Mouse (Mus musculus) embryonic facial prominence, embryonic 12.5 days (tissue): ENCODE results near the gene Pld4. TPM values are rescaled to one million over a fixed set of nuclear protein-coding genes. Genes with fewer than 3 reads are reported as not detected.

ENCODE experiments used
- ATAC-seq: fragments of 200-750 bp; cut with Nextera tagmentation; 2 replicates; pipeline ENCODE4 v1.8.0; 2017; ENCODE audit not compliant: insufficient number of reproducible peaks, insufficient read depth, low FRiP score, low TSS enrichment
- H3K27ac ChIP-seq: fragments of 300-500 bp; sonication (generic); 2 replicates; pipeline ENCODE4 v1.5.1; 2016; ENCODE audit warnings: mild to moderate bottlenecking
- H3K27me3 ChIP-seq: fragments of 300-500 bp; sonication (generic); 2 replicates; pipeline ENCODE4 v1.6.1; 2016; ENCODE audit warnings: mild to moderate bottlenecking, moderate library complexity
- H3K36me3 ChIP-seq: fragments of 300-500 bp; sonication (generic); 2 replicates; pipeline ENCODE4 v1.6.1; 2016; ENCODE audit warnings: mild to moderate bottlenecking
- H3K4me1 ChIP-seq: fragments of 300-500 bp; sonication (generic); 2 replicates; pipeline ENCODE4 v1.6.1; 2016
- H3K4me2 ChIP-seq: fragments of 300-500 bp; sonication (generic); replicated peaks from 2 replicates; pipeline ENCODE4 v1.6.1; 2016; ENCODE audit warnings: mild to moderate bottlenecking, moderate library complexity
- H3K4me3 ChIP-seq: fragments of 300-500 bp; sonication (generic); 2 replicates; pipeline ENCODE4 v1.5.1; 2016; ENCODE audit warnings: mild to moderate bottlenecking
- H3K9ac ChIP-seq: fragments of 300-500 bp; sonication (generic); 2 replicates; pipeline ENCODE4 v1.6.1; 2016; ENCODE audit warnings: mild to moderate bottlenecking, moderate library complexity
- H3K9me3 ChIP-seq: fragments of 300-500 bp; sonication (generic); 2 replicates; pipeline ENCODE4 v1.6.1; 2016; ENCODE audit warnings: mild to moderate bottlenecking, moderate library complexity
- WGBS: fragments of 180-500 bp; shearing (Covaris S2); methylation state at CpG from one replicate; pipeline ENCODE4 v1.1.7; 2016; 5-methylcytosine and 5-hydroxymethylcytosine counted together
- polyA plus RNA-seq: library from polyadenylated mRNA; unstranded; fragments of >200 nt; fragmentation: Nextera tagmentation; extraction: Ambion mirVana; gene quantifications from 2 replicates; pipeline ENCODE4 v1.2.1, GENCODE M21; 2016

The Pld4 gene
- polyA plus RNA-seq, 1 experiment from 2014 or later, result 4.9 TPM

DNA sequence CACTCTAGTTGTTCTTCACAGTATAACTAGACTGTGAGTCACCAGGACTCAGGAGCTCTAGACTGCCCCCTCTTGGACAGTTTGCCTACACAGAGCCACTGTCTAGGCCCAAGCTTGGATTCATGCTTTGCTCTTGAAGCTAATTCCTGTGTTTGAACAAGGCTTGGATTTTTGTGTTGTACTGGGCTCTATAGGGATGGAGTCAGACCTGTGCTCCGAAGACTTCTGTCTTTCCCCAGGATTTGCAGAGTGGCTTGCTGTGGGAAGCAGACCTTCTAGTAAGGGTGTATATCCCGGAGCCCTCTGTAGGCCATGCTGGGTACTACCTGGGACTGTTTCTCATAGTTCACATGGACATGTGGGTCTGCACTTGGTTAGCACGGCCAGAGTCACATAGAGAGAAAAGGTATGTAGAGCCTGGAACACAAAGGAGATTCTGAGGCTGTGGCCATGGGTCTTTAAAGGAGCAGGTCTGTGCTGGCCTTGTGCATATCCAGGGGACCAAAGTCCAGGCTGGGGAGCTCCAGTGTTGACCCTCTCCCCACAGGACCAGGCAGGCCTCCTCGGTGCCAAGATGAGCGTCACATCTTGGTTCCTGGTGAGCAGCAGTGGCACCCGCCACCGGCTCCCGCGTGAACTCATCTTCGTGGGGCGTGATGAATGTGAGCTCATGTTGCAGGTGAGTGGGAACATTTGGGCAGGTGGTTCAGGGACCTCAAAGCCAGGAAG is 36.2 kb upstream of the Pld4 start:
- 0 out of 2 replicates have a peak overlapping the region, but pooled peaks have one; percentile 1 for H3K4me3 ChIP-seq
- WGBS, result 76% methylated on average over 11 of the region's 11 CpGs
- no peak overlapping the region for H3K27ac ChIP-seq
- H3K9ac ChIP-seq, result no peak overlapping the region
- H3K4me2 ChIP-seq, result no peak overlapping the region
- ATAC-seq, result no peak
- peaks cover 39% of the 10 kb centered on the region for H3K27me3 ChIP-seq
- H3K4me1 ChIP-seq, result peaks cover 18% of the 10 kb centered on the region
- H3K36me3 ChIP-seq, result 0 out of 2 replicates have a peak, but pooled peaks cover 12% of the 10 kb centered on the region
- no peaks in the 10 kb centered on the region for H3K9me3 ChIP-seq

DNA sequence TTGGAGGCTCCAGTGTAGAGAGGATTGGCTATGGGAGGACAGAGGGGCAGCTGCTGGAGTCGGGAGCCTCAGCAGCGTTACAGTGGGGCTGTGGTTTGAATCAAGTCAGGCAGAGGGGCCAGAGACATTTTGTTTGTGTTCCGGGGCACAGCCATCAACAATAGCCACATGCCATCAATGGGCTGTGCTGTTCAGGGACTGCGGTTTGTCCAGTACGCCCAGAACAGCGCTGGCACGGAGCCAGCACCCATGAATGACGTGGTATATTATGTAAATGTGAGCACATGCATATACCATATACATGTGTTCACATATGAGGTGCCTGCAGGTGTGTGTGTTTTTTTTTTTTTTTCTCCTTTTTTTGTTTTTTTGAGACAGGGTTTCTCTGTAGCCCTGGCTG is 32.7 kb upstream of the Pld4 start:
- H3K27ac ChIP-seq, result no peak overlapping the region
- no peak for ATAC-seq
- peaks cover 15% of the 10 kb centered on the region for H3K27me3 ChIP-seq
- H3K9me3 ChIP-seq, result no peaks in the 10 kb centered on the region
- 86% methylated on average over 8 of the region's 8 CpGs for WGBS
- peaks cover 36% of the 10 kb centered on the region for H3K36me3 ChIP-seq
- no peak overlapping the region for H3K4me2 ChIP-seq
- no peak overlapping the region for H3K9ac ChIP-seq
- H3K4me1 ChIP-seq, result peaks cover 8% of the 10 kb centered on the region
- no peak overlapping the region for H3K4me3 ChIP-seq

DNA sequence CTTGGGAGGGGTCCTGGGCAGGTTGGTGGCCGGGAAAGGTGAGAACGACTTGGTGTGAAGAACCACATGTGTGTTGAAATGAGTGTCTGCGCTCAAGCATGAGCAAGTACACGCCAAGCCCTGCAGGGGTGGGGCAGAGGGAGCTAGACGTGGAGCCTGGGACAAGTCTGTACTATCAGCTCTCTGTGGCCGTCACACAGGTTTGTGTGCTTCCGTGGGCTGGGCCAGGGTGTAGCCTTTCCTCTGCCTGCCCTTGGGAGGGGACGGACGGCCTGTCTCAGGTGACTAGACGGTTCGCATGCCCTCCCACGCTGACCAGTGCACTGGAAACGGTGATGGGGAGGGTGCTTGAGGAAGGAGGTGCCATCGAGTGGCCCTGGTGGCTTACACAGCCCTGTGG is 29.6 kb upstream of the Pld4 start:
- peak overlapping the region; percentile 25; the same call in 1 of the 2 replicates for H3K9ac ChIP-seq
- peaks cover 59% of the 10 kb centered on the region for H3K36me3 ChIP-seq
- H3K9me3 ChIP-seq, result no peaks in the 10 kb centered on the region
- 83% methylated on average over 14 of the region's 14 CpGs for WGBS
- no peak overlapping the region for H3K27ac ChIP-seq
- H3K4me2 ChIP-seq, result no peak overlapping the region
- no peaks in the 10 kb centered on the region for H3K27me3 ChIP-seq
- no peak overlapping the region for H3K4me3 ChIP-seq
- H3K4me1 ChIP-seq, result no peaks in the 10 kb centered on the region
- ATAC-seq, result no peak

DNA sequence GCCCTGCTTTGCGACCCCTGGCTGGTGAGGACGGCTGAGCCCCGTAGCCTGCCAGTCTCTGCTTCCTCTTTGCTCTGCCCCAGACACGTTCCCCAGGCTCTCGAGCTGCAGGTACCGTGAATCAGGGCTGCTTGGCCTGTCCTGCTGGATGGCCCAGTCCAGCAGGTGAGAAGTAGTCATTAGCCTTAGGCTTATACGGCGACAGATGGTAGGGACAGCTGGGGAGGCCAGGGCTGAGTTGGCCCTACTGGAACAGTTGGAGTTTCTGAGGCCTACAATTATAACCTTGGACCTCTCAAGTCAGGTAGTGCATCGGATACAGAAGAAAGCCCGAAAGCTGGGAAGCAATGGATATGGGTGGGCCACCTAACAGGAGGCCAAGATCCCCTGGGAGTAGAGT is 27.9 kb upstream of the Pld4 start:
- Histone ChIP-seq H3K9ac (no peak overlapping the region), H3K4me3 (no peak overlapping the region), H3K9me3 (no peaks in the 10 kb centered on the region), H3K4me2 (no peak overlapping the region), H3K36me3 (peaks cover 69% of the 10 kb centered on the region), H3K4me1 (no peaks in the 10 kb centered on the region), H3K27ac (no peak overlapping the region), H3K27me3 (no peaks in the 10 kb centered on the region)
- no peak for ATAC-seq
- 84% methylated on average over 10 of the region's 10 CpGs for WGBS

DNA sequence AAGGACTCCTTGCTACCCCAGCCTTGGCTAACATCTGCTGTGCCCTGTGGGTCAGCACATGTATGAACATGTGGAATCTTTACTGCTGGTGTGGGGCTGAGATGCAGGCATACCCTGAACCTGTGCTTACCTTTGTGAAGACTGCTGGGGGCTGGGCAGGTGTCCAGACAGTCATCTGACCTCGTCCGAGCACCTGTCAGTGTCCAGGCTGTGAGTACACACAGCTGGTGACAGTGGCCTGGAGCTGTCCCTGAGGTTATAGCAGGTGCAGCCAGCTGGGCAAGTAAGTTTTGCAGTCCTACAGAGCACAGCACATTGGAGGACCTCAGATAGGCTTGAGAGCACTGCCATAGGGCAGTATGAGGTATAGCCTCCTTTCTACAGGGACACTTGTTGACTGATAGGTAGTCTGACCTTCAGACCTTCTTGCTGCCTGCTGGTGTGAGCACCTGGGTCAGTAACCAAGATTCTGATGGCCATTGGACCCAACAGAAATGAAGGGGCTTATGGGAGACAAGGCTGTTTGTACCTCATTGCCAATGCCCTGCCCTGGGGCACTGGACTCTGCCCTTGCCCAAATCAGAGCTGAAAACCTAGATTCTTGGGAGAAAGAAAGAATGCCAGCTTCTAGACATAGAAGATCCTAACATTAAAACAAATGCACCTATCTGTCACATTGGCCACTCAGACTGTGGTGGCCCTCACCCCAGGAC is 26.2 kb upstream of the Pld4 start:
- Histone ChIP-seq H3K4me1 (no peaks in the 10 kb centered on the region), H3K36me3 (peaks cover 86% of the 10 kb centered on the region), H3K9ac (no peak overlapping the region), H3K4me2 (no peak overlapping the region), H3K27me3 (no peaks in the 10 kb centered on the region), H3K4me3 (no peak overlapping the region), H3K9me3 (no peaks in the 10 kb centered on the region), H3K27ac (no peak overlapping the region)
- WGBS, result 77% methylated on average over 2 of the region's 2 CpGs
- no peak for ATAC-seq

DNA sequence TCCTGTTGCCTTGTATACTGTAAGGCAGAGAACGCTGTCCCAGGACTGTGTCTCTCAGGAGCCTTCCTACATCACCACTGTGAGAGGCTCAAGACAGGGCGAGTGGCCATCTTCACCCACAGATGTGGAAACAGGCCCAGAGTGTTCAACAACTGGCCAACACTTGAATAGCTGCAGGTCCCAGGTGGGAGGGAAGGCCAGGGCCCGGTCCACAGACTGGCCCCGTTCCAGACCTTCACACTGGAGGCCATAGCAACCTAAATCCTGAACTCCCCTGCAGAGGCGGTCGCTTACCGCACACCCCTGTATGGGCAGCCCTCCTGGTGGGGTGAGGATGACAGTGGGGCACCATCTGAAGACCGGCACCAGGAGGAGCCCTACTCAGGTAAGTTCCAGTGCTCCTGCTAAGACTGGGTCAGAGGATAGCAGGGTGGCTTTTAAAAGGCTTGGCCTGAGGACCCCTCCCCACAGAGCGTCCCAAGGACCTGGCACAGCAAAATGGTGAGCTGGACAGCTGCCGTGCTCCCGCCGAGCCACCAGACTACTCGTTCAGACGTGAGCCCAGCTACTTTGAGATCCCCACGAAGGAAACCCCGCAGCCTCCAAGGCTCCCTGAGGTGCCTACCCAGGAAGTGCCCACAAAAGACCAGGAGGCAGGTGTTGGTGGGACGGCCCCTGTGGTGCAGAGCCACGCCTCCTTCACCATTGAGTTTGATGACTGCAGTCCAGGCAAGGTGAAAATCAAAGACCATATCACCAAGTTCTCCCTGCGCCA is 25.4 kb upstream of the Pld4 start:
- no peak overlapping the region for H3K9ac ChIP-seq
- no peaks in the 10 kb centered on the region for H3K4me1 ChIP-seq
- no peak overlapping the region for H3K4me3 ChIP-seq
- H3K36me3 ChIP-seq, result peaks cover 91% of the 10 kb centered on the region
- 87% methylated on average over 19 of the region's 19 CpGs for WGBS
- H3K4me2 ChIP-seq, result no peak overlapping the region
- ATAC-seq, result no peak
- H3K27me3 ChIP-seq, result no peaks in the 10 kb centered on the region
- no peaks in the 10 kb centered on the region for H3K9me3 ChIP-seq
- no peak overlapping the region for H3K27ac ChIP-seq

DNA sequence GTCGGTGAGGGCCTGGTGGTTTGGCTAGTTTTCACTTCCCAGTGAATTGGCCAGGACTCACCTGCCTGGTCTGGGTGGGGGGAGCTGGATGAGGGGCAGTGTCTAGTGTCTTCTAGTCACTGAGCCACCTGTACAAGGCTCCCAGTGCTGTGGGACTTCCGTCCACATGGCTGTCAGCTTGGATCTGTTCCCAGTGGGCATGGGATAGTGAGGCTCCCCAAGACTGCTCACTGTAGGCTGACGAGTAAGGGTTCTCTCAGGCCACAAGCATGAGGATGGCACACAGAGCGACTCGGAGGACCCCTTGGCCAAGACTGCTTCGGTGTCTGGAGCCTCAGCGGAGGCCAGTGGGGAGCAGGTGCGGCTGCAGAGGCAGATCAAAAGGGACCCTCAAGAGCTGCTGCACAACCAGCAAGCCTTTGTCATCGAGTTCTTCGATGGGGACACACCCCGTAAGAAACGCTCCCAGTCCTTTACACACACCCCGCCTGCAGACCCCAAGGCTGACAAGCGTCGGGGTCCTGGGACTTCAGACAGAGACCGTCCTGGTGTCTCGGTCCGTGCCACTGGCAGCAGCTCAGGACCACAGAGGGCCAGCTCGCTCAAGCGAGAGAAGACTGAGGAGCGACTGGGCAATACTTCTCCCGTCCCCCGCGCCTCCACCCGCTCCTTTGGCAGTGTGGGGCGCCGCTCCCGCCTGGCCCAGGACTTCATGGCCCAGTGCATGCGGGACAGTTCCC is 24.4 kb upstream of the Pld4 start:
- H3K27me3 ChIP-seq, result no peaks in the 10 kb centered on the region
- H3K9ac ChIP-seq, result no peak overlapping the region
- peaks cover 95% of the 10 kb centered on the region for H3K36me3 ChIP-seq
- H3K4me1 ChIP-seq, result no peaks in the 10 kb centered on the region
- no peak overlapping the region for H3K4me3 ChIP-seq
- no peak for ATAC-seq
- no peak overlapping the region for H3K4me2 ChIP-seq
- H3K27ac ChIP-seq, result no peak overlapping the region
- whole genome bisulfite sequencing, result 91% methylated on average over 29 of the region's 29 CpGs
- no peaks in the 10 kb centered on the region for H3K9me3 ChIP-seq

DNA sequence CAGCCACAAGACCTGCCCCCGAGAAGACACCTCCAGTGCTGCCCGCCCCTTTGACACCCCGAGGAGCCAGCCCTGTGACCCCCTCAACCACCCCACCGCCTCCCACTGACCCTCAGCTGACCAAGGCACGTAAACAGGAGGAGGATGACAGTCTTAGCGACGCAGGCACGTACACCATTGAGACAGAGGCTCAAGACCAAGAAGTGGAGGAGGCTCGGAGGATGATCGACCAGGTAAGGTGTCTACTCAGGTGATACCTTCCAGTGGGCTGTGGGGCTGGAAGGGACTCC is 23.9 kb upstream of the Pld4 start:
- Histone ChIP-seq H3K36me3 (peaks cover 90% of the 10 kb centered on the region), H3K27ac (no peak overlapping the region), H3K4me1 (no peaks in the 10 kb centered on the region), H3K27me3 (no peaks in the 10 kb centered on the region), H3K9ac (no peak overlapping the region), H3K9me3 (no peaks in the 10 kb centered on the region), H3K4me2 (no peak overlapping the region), H3K4me3 (no peak overlapping the region)
- WGBS, result 90% methylated on average over 10 of the region's 10 CpGs
- ATAC-seq, result no peak

DNA sequence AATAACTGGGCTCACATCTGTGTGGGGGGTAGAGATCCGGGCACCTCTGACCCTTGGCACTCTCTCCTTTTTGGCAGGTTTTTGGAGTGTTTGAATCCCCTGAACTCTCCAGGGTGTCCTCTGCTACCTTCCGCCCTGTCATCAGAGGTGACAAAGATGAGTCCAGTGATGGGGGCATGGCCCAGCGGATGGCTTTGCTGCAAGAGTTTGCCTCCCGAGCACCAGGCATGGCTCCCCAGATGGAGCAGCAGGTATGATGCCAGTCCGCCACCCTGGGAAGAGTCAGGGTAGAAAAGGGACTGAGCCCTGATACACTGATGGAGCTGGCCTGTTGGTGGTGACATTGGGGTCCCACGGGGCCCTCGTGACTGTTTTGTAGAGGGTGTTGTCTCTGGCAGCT is 23.4 kb upstream of the Pld4 start:
- WGBS, result 88% methylated on average over 7 of the region's 7 CpGs
- H3K27ac ChIP-seq, result no peak overlapping the region
- no peak overlapping the region for H3K4me3 ChIP-seq
- no peak overlapping the region for H3K4me2 ChIP-seq
- no peak for ATAC-seq
- H3K4me1 ChIP-seq, result no peaks in the 10 kb centered on the region
- H3K9me3 ChIP-seq, result no peaks in the 10 kb centered on the region
- H3K27me3 ChIP-seq, result no peaks in the 10 kb centered on the region
- no peak overlapping the region for H3K9ac ChIP-seq
- H3K36me3 ChIP-seq, result peaks cover 85% of the 10 kb centered on the region

DNA sequence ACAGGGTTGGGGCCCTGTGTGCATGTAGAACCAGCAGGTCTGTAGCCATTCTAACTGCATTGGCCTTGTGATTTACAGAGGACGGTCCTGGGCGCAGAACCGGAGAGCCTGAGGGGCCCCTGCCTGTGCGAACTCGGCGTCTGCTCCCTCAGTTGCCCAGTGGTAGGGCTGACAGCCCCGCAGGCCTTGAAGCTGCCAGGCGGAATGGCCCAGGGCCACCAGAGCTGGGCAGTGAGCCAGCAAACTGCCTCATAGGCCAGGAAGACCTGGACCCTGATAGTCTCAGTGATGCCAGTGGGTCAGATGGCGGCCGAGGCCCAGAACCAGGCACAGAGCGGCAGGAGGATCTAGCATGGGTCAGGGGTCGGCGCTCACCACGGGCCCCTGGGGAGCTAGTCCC is 22.7 kb upstream of the Pld4 start:
- no peaks in the 10 kb centered on the region for H3K27me3 ChIP-seq
- H3K4me3 ChIP-seq, result no peak overlapping the region
- H3K36me3 ChIP-seq, result peaks cover 79% of the 10 kb centered on the region
- H3K9me3 ChIP-seq, result no peaks in the 10 kb centered on the region
- H3K27ac ChIP-seq, result no peak overlapping the region
- H3K4me1 ChIP-seq, result peaks cover 2% of the 10 kb centered on the region; the same call in 1 of the 2 replicates
- ATAC-seq, result no peak
- no peak overlapping the region for H3K4me2 ChIP-seq
- 90% methylated on average over 14 of the region's 14 CpGs for WGBS
- no peak overlapping the region for H3K9ac ChIP-seq

DNA sequence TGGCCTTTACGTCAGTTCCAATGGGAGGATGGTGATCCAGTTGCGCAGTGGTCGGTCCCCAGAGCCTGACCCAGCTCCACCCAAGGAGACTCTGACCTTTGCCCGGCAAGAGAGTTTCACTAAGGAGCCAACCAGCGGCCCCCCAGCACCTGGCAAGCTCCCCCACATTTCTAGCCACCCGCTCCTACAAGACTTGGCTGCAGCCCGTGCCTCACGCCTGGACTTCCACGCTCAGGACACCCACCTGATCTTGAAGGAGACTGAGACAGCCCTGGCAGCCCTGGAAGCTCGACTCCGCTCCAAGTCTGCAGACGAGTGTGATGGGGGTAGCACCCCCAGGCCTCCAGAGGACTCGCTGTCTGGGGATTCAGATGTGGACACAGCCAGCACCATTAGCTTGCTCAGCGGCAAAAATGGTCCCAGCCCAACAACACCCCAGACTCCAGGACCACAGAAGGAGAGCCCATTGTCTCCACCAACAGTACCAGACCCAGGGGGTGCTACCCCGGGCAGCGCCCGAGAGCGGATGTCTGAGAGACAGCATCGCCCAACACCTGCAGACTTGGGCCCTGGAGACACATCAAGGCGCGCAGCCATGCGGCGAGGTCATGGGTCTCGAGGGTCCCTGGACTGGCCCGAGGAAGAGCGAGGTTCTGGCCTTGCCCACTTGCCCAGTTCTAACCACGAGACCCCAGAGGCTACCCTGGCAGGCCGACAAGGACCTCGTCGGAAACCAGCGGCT is 22.0 kb upstream of the Pld4 start:
- Histone ChIP-seq H3K36me3 (peaks cover 72% of the 10 kb centered on the region), H3K27ac (no peak overlapping the region), H3K27me3 (no peaks in the 10 kb centered on the region), H3K4me1 (peaks cover 4% of the 10 kb centered on the region; the same call in 1 of the 2 replicates), H3K9me3 (no peaks in the 10 kb centered on the region), H3K4me3 (no peak overlapping the region), H3K4me2 (no peak overlapping the region), H3K9ac (no peak overlapping the region)
- 89% methylated on average over 31 of the region's 31 CpGs for WGBS
- no peak for ATAC-seq
